Mouse (Mus musculus) left cerebral cortex, postnatal 4 days (tissue): ENCODE measurements around the gene Polr3g. TPM values are rescaled to one million over a fixed set of nuclear protein-coding genes. Genes with fewer than 3 reads are reported as not detected.
"Not testable (repeated sequence)": the region's sequence is repeated elsewhere in the genome, so short reads cannot be mapped to it uniquely, and the experiment has no call there.

Experiments used
- DNase-seq: peaks from one replicate; pipeline ENCODE4 v3.0.0-alpha.2; 2022
- intact Hi-C: fragments of 180-260 bp; cut with DNase I; formaldehyde crosslinking; loops from one replicate; pipeline ENCODE4 v1.15.1; 2025
- total RNA-seq, 2 experiments: library from RNA; stranded (reverse); gene quantifications; 2 replicates each; pipeline ENCODE4 v1.2.3; 2021

The Polr3g gene
- 1 to 10 TPM; 4.0 to 4.8 TPM for total RNA-seq

- intact Hi-C loops: no loop called here
Observed at GRCm38 (mm10) chr13:81710775-81711545, at the start of gene Polr3g, which contains the start of gene Mblac2. Polr3g (minus strand) TSS chr13:81711013. Mblac2 (plus strand) TSS chr13:81711341.

DNA sequence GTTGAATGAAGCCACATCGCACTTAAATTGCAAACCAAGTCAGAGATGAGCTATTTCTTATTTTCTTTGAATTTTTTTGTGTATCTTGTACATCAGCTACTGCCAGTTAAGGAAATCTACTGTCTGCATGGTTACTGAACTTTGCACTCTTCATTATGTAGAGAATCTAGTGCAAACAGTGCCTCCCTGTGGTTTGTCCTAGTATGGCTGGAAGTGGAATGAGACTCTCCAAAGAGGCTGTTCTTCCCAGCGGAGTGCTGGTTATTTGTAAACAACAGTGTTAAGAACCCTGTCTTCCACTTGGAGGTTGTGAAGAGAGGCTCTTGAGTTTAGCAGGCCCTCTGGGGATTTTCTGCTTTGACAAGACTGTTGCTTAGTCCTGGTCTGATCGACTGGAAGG, 49.6 kb upstream of the Polr3g start:
- DNase-seq: peak; percentile 43
- intact Hi-C loops: loop anchor here (2.0 to 5.0 kb wide), 2 partner anchors 322 to 898 kb away; no protein-coding TSS in a partner anchor

More at GRCm38 (mm10) chr13:81710775-81711545, at the start of gene Polr3g, which contains the start of gene Mblac2:
- peak; percentile 97 for DNase-seq

- intact Hi-C loops: no loop called here
- DNase-seq: no peak
Observed at GRCm38 (mm10) chr13:81757058-81757660, 46.3 kb upstream of the Polr3g start.

- intact Hi-C loops: no loop called here
- no peak for DNase-seq
Observed at GRCm38 (mm10) chr13:81755324-81755723, 44.5 kb upstream of the Polr3g start.

GRCm38 (mm10) chr13:81754878-81755277, 44.1 kb upstream of the Polr3g start:
- intact Hi-C loops: no loop called here
- DNase-seq: no peak

GRCm38 (mm10) chr13:81744092-81744396, 33.2 kb upstream of the Polr3g start:
- intact Hi-C loops: no loop called here
- no peak for DNase-seq

GRCm38 (mm10) chr13:81743391-81744091, 32.7 kb upstream of the Polr3g start:
- DNase-seq: no peak
- intact Hi-C loops: no loop called here

- intact Hi-C loops: no loop called here
- no peak for DNase-seq
Observed at GRCm38 (mm10) chr13:81740898-81741297, 30.1 kb upstream of the Polr3g start.

DNA sequence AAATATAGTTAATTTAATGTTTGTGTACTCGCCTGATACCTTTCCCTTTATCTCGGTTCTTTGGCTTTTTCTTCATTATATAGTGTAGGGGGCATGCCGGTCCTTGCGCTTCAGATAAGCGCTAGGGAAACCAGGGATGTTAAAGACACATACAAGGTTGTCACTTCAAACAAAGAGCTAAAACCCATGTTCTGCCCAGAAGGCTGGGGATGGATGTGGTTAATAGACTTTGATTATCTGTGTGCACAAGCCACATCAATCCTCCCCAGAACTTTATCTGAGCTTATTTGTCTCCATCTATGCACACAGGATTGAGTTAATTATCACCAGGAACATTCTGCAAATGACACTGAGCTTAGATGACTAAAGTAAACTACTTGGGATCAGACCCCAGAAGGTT, 25.8 kb upstream of the Polr3g start:
- intact Hi-C loops: no loop called here

GRCm38 (mm10) chr13:81730362-81730761, 19.5 kb upstream of the Polr3g start:
- DNase-seq: no peak
- intact Hi-C loops: no loop called here

More for the DNA sequence above, 25.8 kb upstream of the Polr3g start:
- DNase-seq: no peak

DNA sequence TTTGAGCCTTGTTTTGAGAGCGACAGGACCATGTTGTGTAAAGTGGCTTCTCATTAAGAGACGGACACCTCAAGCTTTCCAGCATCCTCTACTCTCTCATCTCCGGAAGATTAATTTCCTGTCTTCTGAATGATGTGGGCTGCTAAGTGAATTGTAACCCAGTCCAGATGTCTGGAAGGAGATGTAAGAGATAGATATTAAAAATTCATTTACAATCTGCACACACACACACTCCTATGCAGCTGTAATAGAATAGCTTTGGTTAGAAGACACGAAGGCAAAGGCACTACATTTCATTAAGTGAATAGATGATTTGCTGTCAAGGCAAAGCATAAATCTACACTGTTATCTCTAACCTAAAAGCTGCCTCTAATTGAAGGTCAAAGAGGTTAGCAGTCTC, 18.3 kb upstream of the Polr3g start:
- no peak for DNase-seq
- intact Hi-C loops: no loop called here

GRCm38 (mm10) chr13:81728141-81728540, 17.3 kb upstream of the Polr3g start:
- intact Hi-C loops, DNase-seq: not testable (repeated sequence)

GRCm38 (mm10) chr13:81713896-81714295, 3.1 kb upstream of the Polr3g start:
- no peak for DNase-seq

DNA sequence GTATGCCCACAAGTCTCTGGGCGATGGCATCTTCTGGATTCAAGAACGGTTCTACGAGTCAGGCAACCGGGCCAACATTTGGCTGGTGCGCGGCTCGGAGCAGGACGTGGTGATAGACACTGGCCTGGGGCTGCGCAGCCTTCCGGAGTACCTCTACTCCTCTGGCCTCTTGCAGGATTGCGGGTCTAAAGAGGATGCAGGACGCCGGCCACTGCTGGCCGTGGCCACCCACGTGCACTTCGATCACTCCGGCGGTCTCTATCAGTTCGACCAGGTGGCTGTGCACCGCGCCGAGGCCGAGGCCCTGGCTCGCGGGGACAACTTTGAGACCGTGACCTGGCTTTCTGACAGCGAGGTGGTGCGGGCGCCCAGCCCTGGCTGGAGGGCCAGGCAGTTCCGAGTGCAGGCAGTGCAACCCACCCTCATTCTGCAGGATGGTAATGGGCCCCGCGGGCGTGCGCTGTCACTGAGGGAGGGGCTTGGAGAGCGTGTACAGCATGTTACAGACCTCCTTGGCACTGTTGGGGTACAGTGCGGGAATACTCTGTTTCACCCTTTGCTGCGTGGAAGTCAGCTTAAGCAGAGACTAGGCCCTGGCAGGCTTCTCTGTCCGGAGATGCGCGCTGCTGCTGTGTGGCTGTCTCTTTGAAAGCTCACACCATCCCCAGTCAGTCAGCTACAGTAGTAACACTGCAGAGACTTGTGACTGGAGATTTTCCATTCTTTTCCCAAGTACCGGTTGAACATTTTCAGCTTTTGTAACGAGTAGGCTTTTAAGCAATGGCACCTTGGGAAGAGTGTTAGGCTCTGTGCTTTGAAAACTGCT, 946 bp upstream of the Polr3g start:
- intact Hi-C loops: no loop called here
- DNase-seq: peak; percentile 42

More at GRCm38 (mm10) chr13:81713896-81714295, 3.1 kb upstream of the Polr3g start:
- intact Hi-C loops: no loop called here

- no peak for DNase-seq
- intact Hi-C loops: no loop called here
Observed at GRCm38 (mm10) chr13:81710266-81710665, 547 bp downstream of the Polr3g start.

DNA sequence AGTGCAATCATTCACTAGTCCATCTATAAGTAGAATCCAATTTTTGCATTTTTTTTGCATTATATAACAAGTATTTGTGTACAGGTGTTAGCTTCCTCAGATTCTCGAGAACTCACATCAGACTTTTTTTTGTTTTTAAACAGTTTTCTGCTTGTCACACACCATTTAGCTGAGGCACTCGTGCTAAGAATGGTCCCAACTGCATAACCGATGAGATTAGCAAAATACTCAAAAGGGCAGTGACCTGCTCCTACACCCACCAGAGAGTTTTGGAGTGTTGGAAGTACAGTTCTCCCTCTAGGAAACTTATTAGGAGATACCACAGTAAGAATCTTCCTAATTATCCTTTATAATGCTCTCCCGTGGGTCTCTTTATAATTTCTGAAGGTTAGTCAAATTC, 1.0 kb downstream of the Polr3g start:
- intact Hi-C loops: no loop called here
- DNase-seq: no peak

GRCm38 (mm10) chr13:81706311-81706710, 4.5 kb downstream of the Polr3g start:
- DNase-seq: no peak
- intact Hi-C loops: no loop called here

- no peak for DNase-seq
- intact Hi-C loops: no loop called here
Observed at GRCm38 (mm10) chr13:81703621-81704020, 7.2 kb downstream of the Polr3g start.

DNA sequence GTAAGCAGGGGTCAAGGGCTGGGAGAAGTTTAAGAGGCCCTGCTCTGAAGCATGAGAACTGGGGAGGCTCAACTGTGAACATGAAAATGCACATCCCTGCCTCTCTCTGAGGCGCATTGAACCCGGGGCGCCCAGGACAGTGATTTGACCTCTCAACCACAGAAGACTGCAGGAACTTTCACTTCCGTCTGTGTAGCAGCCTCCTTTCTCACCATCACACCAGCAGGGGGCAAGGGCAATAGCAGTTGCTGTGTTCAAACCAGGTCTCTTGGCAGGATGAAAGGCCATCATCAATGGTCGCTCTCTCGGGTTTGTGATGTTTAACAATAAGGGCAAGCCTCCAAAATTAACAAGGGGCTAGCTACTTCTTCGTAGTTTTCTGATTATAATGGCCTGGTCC, 7.7 kb downstream of the Polr3g start:
- DNase-seq: no peak
- intact Hi-C loops: no loop called here

- DNase-seq: no peak
- intact Hi-C loops: no loop called here
Observed at GRCm38 (mm10) chr13:81694446-81694845, 16.4 kb downstream of the Polr3g start.

GRCm38 (mm10) chr13:81691606-81692005, 19.2 kb downstream of the Polr3g start:
- intact Hi-C loops: no loop called here
- no peak for DNase-seq
